Mouse (Mus musculus) kidney, adult 8-10 months (tissue): ENCODE measurements around the gene Mlxip.

Source experiments
- DNase-seq, 2 experiments: peaks; one replicate each; pipeline ENCODE4 v3.0.0; 2022

The Mlxip gene

GRCm38 (mm10) chr5:123388452-123388851 lies 6.1 kb upstream of the Mlxip start:
- no peak for DNase-seq

- DNase-seq = no peak
Measured at GRCm38 (mm10) chr5:123390536-123391441, 3.8 kb upstream of the Mlxip start.

GRCm38 (mm10) chr5:123391442-123391809 lies 3.2 kb upstream of the Mlxip start:
- DNase-seq = no peak

- no peak for DNase-seq
Measured at GRCm38 (mm10) chr5:123393786-123394302, 754 bp upstream of the Mlxip start.

GRCm38 (mm10) chr5:123394957-123395881 lies 621 bp downstream of the Mlxip start:
- no peak for DNase-seq

- DNase-seq = no peak
Measured at GRCm38 (mm10) chr5:123396901-123397464, 2.4 kb downstream of the Mlxip start.

- DNase-seq = no peak
Measured at GRCm38 (mm10) chr5:123397786-123398185, 3.2 kb downstream of the Mlxip start.

GRCm38 (mm10) chr5:123398856-123399498 lies 4.4 kb downstream of the Mlxip start:
- DNase-seq = no peak

- DNase-seq = no peak
Measured at GRCm38 (mm10) chr5:123404480-123404879, 9.9 kb downstream of the Mlxip start.

- DNase-seq = no peak
Measured at GRCm38 (mm10) chr5:123406952-123407351, 12.4 kb downstream of the Mlxip start.

GRCm38 (mm10) chr5:123408176-123408575 lies 13.6 kb downstream of the Mlxip start:
- DNase-seq = no peak

GRCm38 (mm10) chr5:123412193-123412592 lies 17.6 kb downstream of the Mlxip start:
- DNase-seq = no peak

GRCm38 (mm10) chr5:123413866-123414363 lies 19.3 kb downstream of the Mlxip start:
- DNase-seq = no peak

- no peak for DNase-seq
Measured at GRCm38 (mm10) chr5:123416149-123416548, 21.6 kb downstream of the Mlxip start.

- DNase-seq = no peak
Measured at GRCm38 (mm10) chr5:123416566-123417518, 22.2 kb downstream of the Mlxip start.

GRCm38 (mm10) chr5:123423885-123424284 lies 29.3 kb downstream of the Mlxip start:
- DNase-seq = no peak

- DNase-seq = no peak
Measured at GRCm38 (mm10) chr5:123427556-123427955, 33.0 kb downstream of the Mlxip start.

GRCm38 (mm10) chr5:123431524-123432304 lies 37.1 kb downstream of the Mlxip start:
- DNase-seq = peak; percentile 49 to 61

GRCm38 (mm10) chr5:123432305-123432874 lies 37.8 kb downstream of the Mlxip start:
- DNase-seq = no peak
